Mouse (Mus musculus) thymus, postnatal 36 days (tissue): ENCODE measurements around the gene Kmt5c.
A peak's percentile ranks its signal among the peaks of the same experiment; 100 is the strongest.
"Not testable (repeated sequence)": the region's sequence is repeated elsewhere in the genome, so short reads cannot be mapped to it uniquely, and the experiment has no call there.

Experiments
- DNase-seq, 2 experiments: peaks; one replicate each; pipeline ENCODE4 v3.0.0; 2022; ENCODE audit warnings: mixed read lengths in 2 of 2

Gene Kmt5c

GRCm38 (mm10) chr7:4792278-4793212 lies 52.6 kb downstream of the Kmt5c start, which contains the start of gene Rpl28:
Gene Rpl28, plus strand, starts transcription at chr7:4792874.
- peak; percentile 91 to 95 for DNase-seq

- not testable (repeated sequence) for DNase-seq
Observed at GRCm38 (mm10) chr7:4793248-4793647, 53.3 kb downstream of the Kmt5c start.

- no peak for DNase-seq
Observed at GRCm38 (mm10) chr7:4793674-4794073, 53.8 kb downstream of the Kmt5c start.

GRCm38 (mm10) chr7:4794631-4795168 lies 54.8 kb downstream of the Kmt5c start:
- DNase-seq: no peak

- DNase-seq: no peak
Observed at GRCm38 (mm10) chr7:4795767-4796433, 56.0 kb downstream of the Kmt5c start.
